Mouse (Mus musculus) T-cell, adult 2 months (primary cell): ENCODE results near the gene Prrx1.

ENCODE experiments used
- DNase-seq: peaks from one replicate; pipeline ENCODE4 v3.0.0; 2022; ENCODE audit warnings: low spot score

Gene Prrx1

DNA sequence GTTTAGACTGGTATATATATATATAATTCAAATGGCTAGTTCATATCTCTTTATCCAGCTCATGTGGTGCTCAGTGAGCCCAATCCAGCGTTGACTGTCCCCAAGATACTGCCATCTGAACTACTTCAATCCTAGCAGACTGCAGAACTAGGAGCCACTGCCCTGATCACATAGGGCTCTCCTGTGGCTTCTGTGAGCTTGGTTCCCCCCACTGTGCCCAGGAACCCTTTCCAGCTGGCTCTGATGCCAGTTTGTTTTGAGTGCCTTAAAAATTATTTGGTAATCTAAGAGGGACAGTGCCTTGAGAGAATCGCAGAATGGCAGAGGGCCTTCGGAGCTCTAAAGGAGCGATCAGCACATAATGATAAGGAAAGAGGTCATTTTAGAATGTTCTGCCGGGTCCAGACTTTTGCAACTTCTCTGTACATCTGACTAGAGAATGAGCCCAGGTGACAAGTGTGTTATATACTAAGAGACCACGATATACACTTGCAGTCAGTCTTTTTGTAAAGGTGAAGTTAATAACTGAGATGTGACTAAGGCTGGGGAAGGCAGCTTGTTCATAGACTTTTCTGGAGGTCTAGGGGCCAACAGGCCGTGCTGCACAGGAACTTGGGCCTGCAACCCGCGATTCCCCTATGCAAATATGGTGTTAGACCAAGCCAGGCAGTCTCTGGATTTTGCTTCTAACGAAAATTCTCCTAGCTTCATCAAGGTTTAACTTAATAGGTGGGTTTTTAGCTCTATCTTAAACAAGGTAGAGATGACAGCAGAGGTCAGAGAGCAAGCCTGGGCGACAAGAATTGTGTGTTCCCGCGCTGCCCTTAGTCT, 2.3 kb downstream of the Prrx1 start:
- DNase-seq = no peak

GRCm38 (mm10) chr1:163310023-163310754, 3.3 kb downstream of the Prrx1 start:
- no peak for DNase-seq

- DNase-seq = no peak
These were observed 4.0 kb downstream of the Prrx1 start for GRCm38 (mm10) chr1:163309466-163309865.

DNA sequence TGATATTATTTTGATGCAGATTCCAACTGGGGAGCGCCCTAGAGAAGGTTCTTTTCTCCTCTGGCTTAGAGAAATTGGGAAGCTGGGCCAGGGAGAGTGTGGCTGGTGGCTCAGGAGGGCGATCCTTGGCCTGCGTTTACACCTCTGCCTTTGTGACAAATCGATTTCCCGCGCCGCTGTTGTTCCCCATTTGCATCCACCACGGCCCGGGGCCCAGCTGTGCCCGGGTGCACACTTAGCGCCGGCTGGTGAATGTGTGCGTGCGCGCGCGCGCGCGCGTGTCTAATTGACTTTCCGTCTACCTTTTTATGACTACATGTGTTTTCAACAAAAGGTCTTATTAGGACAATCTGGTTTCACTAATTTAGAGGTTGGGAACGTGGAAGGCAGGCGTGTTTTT, 4.9 kb downstream of the Prrx1 start:
- no peak for DNase-seq

- no peak for DNase-seq
These were observed 5.8 kb downstream of the Prrx1 start for GRCm38 (mm10) chr1:163307706-163308105.

- no peak for DNase-seq
These were observed 7.6 kb downstream of the Prrx1 start for GRCm38 (mm10) chr1:163305956-163306355.

DNA sequence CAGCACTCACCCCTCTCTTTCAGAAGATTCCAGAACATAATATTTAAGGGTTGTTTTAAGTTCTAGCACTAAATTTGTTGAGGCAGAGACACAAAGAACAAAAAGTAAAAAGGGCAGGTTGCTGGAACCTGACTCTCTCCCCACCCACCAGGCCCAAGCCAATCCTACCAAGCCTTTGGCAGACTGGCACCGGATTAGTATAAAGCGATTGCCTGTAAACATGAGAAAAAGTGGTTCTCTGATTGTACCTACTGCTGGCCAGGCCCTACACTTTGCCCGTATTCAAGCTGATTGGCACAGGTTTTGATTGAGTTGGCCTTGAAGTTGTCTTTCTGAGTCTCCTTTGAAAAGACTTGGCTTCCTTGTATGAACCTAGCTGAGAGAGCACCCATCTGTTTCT, 8.7 kb downstream of the Prrx1 start:
- DNase-seq = no peak

DNA sequence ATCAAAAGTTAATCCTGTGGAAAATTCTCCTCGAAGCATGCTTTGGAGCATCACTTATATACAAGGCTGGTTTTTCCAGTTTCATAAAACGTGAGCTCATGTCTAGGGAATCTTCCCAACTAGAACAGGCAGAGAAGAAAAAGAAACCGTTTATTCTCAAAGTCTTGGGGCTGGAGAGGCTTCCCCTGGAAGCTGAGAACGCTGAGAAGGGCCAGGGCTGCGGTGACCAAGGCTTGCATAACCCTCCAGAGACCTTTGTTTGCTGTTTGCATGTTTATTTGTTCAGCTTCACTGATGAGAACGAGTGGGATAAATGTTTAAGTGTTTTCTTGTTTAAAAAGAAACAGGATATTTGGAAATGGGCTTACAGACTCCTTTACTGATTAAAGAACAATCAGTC, 11.2 kb downstream of the Prrx1 start:
- DNase-seq = no peak

DNA sequence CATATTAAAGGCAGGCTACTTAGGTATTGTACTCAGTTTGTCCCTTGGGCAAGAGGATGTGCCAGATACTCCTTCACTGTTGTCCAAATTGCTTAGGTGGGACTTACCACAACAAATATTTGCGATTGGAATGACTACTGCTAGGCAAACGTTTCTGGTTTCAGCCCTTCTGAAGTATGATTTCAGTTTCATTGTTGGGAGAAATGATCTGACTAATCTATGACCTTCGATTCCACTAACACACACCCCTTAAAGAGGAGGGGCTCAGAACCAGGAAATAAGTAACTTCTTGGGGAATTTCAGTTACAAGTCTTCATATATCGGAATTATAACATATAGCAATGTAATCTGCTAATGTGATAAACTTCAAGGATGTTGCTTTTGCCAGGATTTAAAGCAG, 20.4 kb downstream of the Prrx1 start:
- DNase-seq = no peak

GRCm38 (mm10) chr1:163291925-163292324, 21.6 kb downstream of the Prrx1 start:
- no peak for DNase-seq

DNA sequence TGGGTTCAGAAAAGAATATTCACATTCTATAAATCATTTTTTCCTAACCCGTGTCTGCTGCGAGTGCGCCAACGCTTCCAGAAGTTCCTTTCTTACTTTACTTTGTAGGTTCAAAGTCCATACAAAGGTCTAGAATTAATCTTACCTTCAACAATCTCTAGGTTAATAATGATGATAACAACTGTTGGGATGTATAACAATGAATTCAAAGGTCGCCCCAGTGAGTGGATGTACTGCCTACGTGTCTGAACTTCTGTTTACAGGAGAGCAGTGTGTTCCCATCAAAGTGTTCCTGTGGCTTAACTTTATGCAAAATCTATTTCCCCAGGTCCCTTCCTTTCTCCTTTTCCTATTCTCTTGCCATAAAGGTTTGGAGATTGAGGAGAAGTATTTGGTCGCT, 24.4 kb downstream of the Prrx1 start:
- DNase-seq = no peak

DNA sequence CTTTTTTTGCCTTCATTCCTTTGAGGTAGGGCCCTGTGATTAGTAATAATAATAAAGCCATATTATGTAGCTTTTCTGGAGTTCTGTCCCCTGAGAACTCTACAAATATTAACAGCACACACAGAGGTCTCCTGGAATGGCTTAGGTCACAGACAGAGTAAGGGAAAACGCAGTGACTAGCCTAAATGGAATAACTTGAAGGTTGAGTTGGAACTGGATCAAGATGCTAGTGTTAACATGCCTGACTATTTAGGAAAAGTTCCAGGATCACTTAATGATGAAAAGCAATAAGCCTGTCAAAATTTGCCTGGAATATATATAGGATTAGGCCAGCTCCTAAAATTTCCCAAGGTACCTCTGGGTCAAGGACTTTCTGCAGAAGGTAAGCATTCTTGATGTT, 28.0 kb downstream of the Prrx1 start:
- no peak for DNase-seq

DNA sequence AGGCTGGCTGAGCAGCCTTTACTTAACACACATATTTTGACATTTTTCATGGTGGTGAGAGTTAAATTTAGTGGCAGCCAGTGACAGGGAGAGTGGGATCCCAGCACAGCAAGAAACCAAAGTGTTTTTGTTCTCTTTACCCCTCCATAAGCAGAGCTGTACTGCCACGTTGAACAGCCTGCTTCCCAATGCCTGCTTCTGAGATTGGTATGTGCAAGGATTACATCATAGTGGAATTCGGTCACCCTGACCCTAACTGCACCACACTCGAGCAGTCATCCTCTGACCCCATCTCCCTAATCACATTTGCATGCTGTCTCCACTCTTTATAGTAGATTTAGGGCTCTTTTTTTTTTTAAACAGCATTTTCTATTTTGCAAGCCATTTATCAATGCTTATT, 28.4 kb downstream of the Prrx1 start:
- no peak for DNase-seq

- DNase-seq = no peak
These were observed 29.4 kb downstream of the Prrx1 start for GRCm38 (mm10) chr1:163283980-163284635.

DNA sequence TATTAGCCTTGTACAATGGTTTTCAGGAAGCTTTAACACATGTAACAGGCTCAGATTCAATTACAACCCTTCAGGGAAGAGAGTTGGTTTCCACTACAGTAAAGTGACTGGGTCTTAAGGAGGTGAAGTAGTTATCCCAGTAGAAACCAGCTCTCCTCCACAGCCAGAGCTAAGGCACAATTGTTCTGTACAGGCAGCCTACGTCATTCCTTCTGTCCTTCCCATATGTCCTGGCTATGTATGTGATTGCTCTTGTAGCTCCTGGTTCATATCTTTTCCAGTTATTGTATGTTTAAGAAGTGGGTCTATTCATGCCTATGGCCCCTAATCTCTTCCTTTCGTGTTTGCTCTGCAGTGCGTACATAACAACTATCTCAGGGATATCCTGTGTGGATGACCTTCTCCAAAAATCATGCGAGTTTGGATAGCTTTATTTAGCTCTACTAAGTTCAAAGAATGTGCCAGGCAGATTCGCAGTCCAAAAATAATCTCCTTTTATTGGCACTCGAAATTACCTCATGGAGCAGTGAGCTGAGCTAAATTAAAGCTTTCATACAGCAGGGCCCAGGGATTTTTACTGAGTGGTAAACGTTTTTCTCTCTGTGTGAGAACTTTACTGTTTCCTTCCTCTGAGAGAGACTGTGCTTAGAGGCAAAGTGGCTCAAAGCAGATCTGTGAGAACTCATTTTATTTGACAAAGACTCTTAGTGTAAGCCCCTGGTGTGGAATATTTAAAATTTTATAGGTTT, 31.9 kb downstream of the Prrx1 start:
- DNase-seq = no peak

DNA sequence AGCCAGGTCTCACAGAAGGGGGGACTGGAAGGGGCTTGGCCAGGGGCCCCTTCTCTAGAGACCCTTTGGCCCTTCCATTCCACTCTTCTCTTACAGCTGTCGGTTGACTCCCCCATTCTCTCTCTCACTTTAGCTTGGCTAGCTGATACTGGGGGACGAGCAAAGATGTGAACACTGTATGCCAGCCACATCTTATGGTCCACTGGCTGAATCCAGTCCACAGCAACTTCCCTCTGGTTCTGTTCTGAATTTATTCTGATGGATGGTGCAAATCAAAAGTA, 32.7 kb downstream of the Prrx1 start:
- DNase-seq = no peak

- no peak for DNase-seq
These were observed 33.2 kb downstream of the Prrx1 start for GRCm38 (mm10) chr1:163280097-163280841.

DNA sequence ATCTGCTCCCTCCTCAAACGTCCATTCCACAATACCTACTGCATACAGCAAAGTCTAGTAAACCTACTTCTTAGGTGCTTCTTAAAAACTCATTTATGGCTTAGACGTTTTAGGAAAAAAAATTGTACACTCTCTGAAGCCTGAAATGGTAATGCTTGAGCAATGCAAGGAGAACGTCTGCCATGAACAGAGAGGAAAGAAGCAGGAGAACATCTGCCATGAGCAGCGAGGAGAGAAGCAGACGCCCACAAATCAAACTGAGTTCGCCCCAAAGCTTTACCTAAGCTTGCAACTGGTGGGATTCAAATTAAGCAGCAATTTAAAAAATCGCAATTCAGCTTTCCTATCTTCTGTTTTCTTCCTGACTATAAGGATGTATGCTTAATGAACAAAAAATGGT, 36.4 kb downstream of the Prrx1 start:
- DNase-seq = no peak

- DNase-seq = no peak
These were observed 38.6 kb downstream of the Prrx1 start for GRCm38 (mm10) chr1:163274919-163275318.

DNA sequence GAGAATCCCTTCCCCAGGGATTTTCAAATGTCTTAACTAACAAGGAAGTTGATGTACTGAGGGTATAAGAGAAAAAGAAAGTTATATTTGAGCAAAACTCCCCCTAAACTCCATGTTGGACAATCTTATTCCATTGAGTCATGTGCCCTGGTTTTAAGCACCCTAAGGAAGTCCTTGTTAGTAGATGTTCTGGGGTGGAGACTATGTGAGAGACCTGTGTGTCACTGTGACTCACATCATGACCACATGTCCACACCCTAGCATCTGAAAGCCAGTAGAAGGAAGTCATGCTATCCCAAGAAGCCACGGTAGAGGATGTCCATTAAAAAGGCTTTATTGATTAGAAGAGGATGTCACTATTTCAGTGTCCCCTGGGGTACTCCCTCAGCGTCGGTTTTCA, 40.4 kb downstream of the Prrx1 start:
- no peak for DNase-seq

DNA sequence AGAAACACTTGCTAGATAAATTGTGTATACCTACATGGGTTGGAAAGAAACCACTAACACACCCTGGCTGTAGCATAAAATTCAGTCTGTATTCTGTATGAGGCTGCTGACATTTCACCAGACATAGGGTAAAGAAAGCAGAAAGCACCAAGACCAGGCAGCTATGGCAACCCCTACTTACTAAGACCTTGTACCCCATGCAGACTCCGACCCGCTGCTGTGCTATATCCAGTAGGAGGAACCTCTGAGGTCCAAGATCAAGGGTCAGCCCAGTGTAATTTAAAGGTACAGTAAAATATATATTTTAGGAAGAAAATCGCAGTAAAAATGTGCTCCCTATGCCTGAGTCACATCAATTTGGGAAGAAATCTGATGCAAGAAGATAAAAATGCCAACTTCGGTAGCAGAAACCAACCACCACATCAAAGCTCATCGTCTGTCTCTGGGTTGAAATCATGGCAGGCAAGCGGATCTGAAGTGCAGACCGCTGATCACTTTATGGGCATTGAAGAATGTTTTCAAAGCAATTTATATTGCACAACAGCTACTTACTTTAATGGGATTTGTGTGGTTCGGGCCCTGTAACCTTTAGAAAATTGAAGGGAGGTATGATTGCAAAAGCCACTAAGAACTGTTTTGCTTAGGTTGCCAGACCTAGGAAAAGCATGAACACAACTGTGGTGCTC, 46.5 kb downstream of the Prrx1 start:
- no peak for DNase-seq
